Mouse (Mus musculus): ENCODE data around the gene Rnf227.
A peak's percentile ranks its signal among the peaks of the same experiment; 100 is the strongest.

Rnf227 gene

GRCm38 (mm10) chr11:69331929-69332405, 8.3 kb upstream of the Rnf227 start:
- DNase-seq = peak; percentile 57

GRCm38 (mm10) chr11:69332713-69333253, 7.5 kb upstream of the Rnf227 start:
- no peak for DNase-seq

DNA sequence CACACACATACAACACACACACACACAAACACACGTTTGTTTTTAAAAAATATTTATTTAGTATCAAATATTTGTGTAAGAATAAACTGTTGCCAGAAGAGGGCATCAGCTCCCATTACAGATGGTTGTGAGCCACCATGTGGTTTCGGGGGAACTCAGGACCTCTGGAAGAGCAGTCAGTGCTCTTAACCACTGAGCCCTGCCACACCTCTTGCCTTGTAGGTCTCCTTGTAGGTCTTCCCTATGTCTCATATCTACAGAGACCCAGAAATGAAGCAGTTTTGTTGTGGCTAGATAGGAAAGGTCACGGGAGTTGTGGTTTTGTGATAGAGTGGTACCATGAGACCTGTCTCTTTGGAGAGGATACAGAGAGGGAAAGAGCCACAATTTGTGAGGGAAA, 6.3 kb upstream of the Rnf227 start:
- DNase-seq = no peak

- no peak for DNase-seq
These were observed 5.5 kb upstream of the Rnf227 start for GRCm38 (mm10) chr11:69334796-69335195.

DNA sequence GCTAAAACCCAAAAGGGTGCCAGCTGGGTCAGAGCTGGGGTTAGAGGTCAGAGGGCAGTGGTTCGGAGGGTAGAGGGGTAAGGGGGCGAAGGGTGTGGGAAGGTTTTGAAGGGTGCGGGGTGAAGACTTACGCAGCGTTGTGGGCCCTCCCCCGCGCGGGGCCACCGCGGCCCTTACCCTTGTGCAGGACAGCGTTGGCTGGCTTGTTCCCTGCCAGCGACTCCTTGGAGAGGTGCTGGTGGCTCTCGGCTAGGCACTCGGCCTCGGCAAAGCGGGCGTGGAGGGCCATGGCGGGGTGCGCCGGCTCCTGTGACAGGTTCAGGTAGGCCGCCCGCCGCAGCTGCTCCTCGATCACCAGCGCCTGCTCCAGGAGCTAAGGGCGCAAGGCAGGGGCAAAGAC, 6.2 kb downstream of the Rnf227 start:
- DNase-seq = no peak

GRCm38 (mm10) chr11:69356544-69356943, 16.3 kb downstream of the Rnf227 start:
- no peak for DNase-seq

DNA sequence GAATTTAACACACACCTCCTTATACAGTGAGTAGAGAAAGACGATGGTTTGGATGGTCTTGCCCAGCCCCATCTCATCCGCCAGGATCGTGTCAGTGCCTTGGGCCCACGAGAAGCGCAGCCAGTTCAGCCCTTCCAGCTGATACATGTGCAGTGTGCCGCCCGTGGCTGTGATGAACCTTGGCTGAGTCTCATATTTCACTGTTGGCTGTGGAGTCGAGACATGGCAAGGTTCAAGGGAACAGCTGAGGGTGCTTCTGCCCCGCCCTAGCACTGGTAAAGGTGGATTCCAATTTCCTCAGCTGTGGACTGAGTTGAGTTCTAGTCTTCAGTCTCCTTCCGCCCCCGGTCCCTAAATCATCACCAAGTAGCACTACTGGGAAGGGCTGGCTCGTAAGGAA, 17.4 kb downstream of the Rnf227 start:
- DNase-seq = no peak

DNA sequence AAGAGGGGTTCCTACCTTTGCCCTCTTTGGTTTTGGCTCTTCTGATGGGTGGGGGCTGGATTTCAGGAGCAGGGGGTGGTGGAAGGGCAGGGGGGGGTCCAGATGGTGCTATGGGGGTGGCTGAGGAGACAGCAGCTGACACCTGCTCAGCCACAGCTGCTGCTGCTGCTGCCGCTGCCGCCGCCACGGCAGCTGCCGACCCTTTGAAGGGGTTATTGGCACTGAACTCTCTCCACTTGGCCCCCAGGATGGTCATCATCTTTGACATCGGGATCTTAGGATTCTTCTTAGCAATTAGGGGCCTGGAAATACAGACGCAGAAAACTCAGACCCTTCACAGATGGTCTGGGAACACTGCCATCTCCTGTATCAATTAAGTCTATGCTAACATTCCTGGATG, 21.8 kb downstream of the Rnf227 start:
- DNase-seq = no peak

DNA sequence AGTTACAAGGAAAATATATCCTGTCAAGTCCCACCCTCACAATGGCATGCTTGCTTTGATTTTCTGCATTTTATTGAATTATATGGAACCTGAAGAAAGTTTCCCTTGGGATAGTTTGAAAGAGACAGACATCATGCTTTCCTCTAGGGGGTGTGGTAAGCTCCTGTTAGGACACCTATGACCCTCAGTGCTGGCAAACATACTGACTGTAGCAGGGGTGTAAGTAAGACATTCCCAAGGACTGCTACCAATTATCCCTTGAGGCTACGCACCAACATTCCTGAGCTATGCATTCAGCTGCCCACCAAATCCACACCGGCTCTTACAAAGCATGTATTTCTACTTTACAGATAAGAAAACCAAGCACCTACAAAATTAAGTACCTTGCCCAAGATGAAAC, 22.2 kb downstream of the Rnf227 start:
- DNase-seq = no peak

DNA sequence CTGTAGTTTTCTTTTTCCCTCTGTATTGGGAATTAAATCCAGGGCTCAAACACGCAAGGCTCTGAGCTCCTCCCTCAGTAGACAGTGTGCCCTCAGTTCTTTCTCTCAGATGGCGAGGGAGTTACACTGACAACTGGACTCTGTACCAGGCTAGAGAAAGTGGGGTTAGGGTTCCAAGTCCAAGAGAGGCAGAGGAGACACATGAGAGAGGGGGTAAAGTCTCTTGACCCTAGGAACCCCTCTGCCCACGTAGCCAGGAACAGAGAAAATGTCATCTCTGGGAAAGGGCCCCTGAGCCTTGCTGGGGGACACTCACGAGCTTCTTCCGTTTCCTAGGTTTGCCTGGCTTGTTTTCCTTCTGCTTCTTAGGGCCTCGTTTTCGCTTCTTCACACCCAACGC, 24.1 kb downstream of the Rnf227 start:
- DNase-seq = peak; percentile 76

DNA sequence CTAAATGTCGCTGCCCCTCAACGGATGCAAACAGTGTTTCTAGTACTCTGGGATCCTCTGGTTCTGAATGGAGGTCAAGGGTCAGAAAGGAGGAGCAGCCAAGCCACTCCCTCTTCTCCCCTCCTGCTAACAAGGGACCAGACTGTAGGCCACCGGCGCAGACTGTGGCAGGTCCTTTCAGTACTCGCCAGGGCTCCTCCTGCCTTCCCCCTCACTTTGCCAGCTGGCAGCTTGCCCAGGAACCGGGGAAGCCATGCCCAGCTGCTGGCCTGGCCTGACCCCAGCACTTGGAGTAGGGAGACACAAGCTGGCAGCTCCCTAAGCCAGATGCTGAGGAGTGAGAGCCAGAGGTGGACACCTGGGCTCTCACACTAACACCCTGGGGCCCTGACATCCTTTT, 24.6 kb downstream of the Rnf227 start:
- DNase-seq = peak; percentile 99

- no peak for DNase-seq
These were observed 25.5 kb downstream of the Rnf227 start for GRCm38 (mm10) chr11:69365722-69366121.

- DNase-seq = peak; percentile 96
These were observed 26.0 kb downstream of the Rnf227 start for GRCm38 (mm10) chr11:69366157-69366854.

DNA sequence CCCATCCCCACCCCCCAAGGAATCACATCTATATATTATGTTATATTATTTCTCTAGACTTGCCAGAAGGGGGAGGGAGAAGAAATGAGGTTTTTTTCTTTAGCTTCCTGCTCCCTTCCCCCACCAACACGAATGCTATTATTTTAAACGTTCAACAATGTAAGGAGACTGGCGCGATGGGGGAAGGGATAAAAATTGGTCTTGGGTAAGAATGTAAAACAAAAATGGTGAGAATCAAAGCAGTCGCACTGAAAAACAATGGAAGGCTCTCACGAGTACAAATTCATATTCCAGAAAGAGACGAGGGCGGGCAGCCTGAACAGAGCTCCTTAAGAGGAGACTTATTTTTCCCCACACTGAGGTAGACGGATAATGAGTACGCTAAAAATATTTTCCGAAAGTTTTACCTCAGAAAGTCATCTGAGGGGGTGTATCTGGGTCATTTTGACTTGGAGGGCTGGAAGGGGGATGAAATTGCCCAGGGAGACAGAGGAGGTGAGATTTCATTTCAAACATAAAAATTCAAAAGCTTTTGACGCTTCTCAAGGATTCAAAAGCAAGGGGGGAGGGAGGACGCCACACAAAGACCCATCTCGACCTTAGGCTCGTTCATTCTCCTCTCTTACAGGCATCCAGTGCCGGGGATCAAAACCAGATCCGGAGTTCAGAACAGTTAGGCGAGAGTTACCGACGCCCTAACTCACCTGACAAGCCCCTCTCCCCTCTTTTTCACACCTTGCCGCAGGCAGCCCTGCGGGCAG, 26.8 kb downstream of the Rnf227 start:
- no peak for DNase-seq

DNA sequence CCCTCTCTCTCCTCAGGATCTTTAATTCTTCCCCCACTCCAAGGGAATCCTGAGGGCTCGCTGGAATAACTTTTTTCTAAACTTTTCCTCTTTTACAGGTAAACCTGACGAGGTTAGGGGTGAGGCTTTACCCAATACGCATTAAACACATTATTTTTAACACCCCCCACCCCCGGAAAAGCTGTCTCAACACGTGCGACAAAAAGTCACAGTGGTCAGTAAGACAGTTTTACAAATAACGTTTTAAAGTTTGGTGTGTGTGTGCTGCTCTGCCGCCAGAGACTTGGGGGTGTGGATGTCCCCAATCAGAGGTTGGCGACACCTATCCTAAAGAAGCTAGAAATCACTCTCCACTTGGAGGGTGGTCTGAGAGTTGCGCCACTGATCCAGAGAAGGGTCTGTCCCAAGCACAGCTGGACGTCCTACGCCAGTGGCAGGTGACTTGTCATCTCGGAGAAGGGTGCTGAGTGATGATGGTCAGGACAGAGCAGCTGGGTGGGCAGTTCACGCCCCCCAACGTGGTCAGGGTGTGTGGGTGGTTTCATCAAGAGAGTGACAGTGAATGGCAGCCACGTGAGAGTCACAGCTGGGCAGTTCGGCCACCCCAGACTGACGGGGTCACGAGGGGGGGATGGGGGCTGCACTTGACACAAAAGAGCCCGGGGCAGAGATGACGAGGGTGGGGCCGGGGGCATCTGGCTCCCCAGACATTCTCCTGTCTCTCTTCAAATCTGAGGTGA, 27.5 kb downstream of the Rnf227 start:
- DNase-seq = peak; percentile 65

GRCm38 (mm10) chr11:69368356-69369214, 28.3 kb downstream of the Rnf227 start:
- no peak for DNase-seq

DNA sequence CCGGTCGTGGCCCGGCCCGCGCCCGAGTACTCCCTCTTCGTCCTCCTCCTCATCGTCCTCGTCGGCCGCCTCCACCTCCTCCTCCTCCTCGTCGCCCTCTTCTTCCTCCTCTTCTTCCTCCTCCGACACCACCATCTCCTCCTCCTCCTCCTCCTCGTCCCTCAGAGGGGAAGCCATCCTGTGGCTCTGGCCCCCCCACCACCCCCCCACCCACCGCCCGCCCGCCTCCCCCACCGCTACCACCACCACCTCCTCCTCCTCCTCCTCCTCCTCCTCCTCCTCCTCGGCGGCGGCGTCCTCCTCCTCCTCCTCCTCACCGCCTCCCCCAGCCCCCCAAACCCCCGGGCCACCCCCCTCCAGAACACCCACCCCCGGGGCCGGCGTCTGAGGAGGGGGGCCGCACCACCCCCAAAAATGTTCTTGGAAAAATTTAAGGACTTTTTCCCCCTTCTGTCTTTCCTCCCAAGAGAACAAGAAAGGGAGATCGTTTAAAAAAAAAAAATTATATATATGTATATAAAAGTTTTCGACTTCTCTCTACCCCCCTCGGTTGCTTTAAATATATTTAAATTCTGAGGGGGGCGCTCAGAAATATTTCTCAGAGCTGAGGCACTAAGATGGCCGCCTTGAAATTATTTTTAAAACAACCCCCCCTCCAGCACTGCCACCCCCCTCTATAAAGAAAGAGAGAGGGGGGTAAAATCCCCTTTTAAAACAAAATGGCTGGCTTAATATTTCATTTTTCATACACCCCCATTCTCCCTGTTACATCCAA, 29.1 kb downstream of the Rnf227 start, which contains the start of gene Chd3:
Chd3 (minus strand) TSS at position 192 of the 775 bp plus-strand sequence.
- DNase-seq = no peak

DNA sequence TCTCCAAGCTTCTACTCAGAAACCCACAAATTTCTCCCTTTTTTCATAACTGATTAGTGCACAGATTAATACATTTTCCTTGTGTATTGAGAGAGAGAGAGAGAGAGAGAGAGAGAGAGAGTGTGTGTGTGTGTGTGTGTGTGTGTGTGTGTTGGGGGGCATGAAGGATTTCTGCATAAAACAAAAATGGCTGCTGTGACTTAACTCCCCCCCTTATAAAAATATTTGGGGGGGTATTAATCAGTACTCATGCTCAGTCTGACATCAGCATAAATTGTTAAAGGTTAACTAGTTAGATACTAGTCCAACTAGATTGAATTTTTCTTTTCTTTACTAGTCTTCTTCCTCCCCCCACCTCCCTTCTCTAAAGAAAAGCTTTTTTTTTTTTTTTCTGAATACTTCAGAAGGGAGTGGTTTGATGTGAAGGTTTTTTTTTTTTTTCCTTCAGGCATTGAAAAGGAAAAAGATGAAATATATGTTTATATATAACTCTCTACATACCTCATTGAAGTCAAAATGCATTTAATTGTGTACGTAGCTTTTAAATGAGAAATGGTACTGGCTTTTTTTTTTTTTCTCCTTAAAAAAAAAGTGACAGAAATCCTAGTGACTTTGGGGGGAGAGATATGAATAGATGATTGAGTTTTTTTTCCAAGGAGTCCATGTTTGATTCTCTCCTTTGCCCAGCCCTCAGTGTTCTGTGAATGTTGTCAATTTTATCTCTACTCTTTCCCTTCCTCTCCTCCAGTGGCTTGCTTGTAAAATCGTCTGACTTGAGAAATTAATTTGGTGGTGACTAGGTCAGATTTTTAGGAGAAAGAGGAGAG, 29.9 kb downstream of the Rnf227 start:
- DNase-seq = no peak

- no peak for DNase-seq
These were observed 30.6 kb downstream of the Rnf227 start for GRCm38 (mm10) chr11:69370817-69371215.

DNA sequence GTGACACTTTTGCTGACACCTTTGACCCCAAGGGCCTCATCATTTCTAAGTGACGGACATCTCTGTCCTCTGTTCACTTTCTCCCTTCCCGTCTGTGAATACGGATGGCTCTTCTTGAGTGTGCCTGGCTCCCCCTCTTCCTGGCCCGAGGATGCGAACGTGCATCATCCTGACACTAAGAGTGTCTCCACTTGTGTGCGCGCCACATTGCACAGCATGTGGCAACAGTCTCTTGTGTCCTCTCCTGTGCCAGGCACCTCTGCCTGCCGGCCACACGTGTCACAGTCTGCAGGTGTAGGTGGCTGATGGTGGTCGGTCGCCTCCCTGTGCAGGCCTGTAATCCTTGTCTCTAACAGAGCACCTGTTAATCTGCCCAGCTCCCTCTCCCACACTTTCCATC, 31.3 kb downstream of the Rnf227 start:
- no peak for DNase-seq

Data from kidney, adult 11 months (tissue).